Mouse (Mus musculus) megakaryocyte, embryonic 14.5 days (primary cell): ENCODE measurements at regions not wholly inside any gene's neighbourhood (a gene's known extent, or its start where the extent isn't known, plus 50 kb on each side); places are given as distances from the start of the nearest gene placed in this dataset.

ENCODE experiments used
- H3K27me3 ChIP-seq: replicated peaks from 2 replicates; pipeline ENCODE3; 2012; ENCODE audit warnings: inconsistent platforms
- H3K36me3 ChIP-seq: replicated peaks from 2 replicates; pipeline ENCODE3; 2012; ENCODE audit warnings: low read length, inconsistent platforms, mixed read lengths
- H3K4me1 ChIP-seq: 2 replicates; pipeline ENCODE4 v1.6.1; 2012; ENCODE audit warnings: inconsistent platforms
- H3K4me3 ChIP-seq: replicated peaks from 2 replicates; pipeline ENCODE3; 2012; ENCODE audit warnings: moderate library complexity, mild to moderate bottlenecking, inconsistent platforms
- H3K9me3 ChIP-seq: 2 replicates; pipeline ENCODE4 v1.6.1; 2012; ENCODE audit warnings: inconsistent platforms
- FLI1 ChIP-seq: IDR thresholded peaks from 2 replicates; pipeline ENCODE4 v1.6.1; 2012; ENCODE audit warnings: low read length, inconsistent platforms, mixed read lengths
- GATA1 ChIP-seq: IDR thresholded peaks from 3 replicates; pipeline ENCODE4 v1.6.1; 2012; ENCODE audit warnings: mixed read lengths, low read length, inconsistent platforms, borderline replicate concordance

DNA sequence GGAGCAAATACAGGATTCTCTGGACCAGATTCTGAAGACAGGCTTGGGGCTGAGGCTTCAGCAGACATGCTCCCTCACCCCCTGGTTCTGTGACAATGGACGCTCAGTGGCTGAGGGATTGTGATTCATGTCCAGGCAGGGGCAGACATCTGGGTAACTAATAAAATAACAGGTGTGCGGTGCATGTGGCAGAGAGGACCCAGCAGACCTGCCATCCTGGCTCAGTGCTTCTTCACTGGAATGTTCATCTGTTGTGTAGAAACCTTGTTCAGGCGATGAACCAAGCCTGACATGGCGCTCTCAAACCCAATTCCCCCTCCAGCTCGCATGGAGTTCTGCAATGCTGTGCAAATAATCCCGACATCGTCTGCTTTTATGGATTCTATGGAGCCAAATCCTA is 183.0 kb downstream of the Ackr3 start:
- Histone ChIP-seq H3K4me3 (no peak overlapping the region), H3K36me3 (no peaks in the 10 kb centered on the region), H3K27me3 (no peaks in the 10 kb centered on the region), H3K9me3 (peaks cover 16% of the 10 kb centered on the region), H3K4me1 (no peaks in the 10 kb centered on the region)
- no peak for TF ChIP-seq FLI1
- no peak for TF ChIP-seq GATA1

DNA sequence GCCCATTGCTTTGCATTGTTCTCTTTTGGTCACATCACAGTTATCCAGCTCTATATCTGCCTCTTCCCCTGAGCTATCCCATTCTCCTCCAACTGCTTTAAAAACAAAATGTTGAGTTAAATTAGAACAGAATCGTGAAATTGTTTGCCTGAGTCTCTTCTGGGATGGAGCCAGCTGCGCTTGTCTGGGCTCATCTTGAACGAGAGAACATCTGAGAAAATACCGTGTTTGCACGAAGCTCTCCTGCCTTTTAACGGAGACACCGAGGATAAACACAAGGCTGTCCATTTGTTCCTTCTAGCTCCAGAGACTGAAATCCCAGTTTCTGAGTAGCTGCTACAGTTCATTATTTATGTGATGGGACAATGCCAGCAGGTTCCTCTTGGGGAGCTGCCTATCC is 186.6 kb downstream of the Ackr3 start:
- H3K36me3 ChIP-seq, result no peaks in the 10 kb centered on the region
- H3K9me3 ChIP-seq, result no peaks in the 10 kb centered on the region
- H3K4me1 ChIP-seq, result no peaks in the 10 kb centered on the region
- H3K27me3 ChIP-seq, result no peaks in the 10 kb centered on the region
- TF ChIP-seq GATA1 (no peak), FLI1 (no peak)
- no peak overlapping the region for H3K4me3 ChIP-seq

DNA sequence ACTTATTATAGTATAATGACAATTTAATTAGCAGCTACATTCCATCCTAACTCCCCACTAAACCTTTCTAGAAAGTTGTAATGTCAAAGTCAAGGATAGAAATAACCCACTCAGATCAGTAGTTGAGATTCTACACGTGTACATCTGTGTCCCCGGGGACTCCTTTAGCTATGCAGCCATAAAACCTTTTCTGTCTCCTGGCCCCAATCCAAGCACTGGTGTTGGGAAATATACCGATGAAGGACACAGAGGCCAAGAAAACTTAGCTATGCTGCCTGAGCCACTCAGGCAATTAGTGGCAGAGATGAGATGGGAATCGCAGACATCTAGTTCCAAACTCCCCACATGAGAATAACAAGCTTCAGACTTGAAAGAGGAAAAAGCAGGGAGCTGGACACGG is 190.1 kb downstream of the Ackr3 start:
- no peaks in the 10 kb centered on the region for H3K36me3 ChIP-seq
- H3K4me3 ChIP-seq, result no peak overlapping the region
- H3K4me1 ChIP-seq, result no peaks in the 10 kb centered on the region
- TF ChIP-seq FLI1, result no peak
- TF ChIP-seq GATA1, result no peak
- H3K9me3 ChIP-seq, result no peaks in the 10 kb centered on the region
- H3K27me3 ChIP-seq, result no peaks in the 10 kb centered on the region

DNA sequence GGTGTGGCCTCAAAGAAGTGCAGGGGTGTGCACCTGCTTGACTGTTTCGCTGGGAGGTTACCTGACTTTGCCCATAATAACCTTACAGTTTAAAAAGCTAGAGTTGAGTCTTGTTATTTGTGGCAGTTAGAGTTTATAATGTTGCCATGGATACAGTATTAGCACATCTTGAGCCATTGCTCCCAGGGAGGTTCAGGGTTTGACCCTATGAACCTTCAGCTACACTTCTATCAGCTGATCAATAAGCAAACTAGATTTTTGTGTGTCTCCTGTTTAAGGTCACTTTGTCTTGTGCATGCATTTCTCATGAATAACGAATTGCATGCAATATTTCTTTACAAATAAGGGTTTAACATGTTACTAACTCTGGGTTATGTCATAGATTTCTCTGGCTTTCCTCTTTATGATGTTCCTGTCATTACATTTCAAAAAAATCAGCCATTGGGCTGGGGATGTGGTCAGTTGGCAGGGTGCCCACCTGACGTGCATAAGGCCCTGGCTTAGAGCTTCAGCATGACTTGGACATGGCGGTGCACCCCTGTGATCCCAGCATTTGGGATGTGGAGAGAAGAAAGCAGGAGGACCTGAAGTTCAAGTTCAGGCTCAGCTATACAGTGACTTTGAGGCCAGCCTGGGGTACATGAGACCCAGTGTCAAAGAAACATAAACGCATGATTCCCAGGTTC is 191.7 kb downstream of the Ackr3 start:
- TF ChIP-seq FLI1 (no peak), GATA1 (no peak)
- no peaks in the 10 kb centered on the region for H3K27me3 ChIP-seq
- no peak overlapping the region for H3K4me3 ChIP-seq
- no peaks in the 10 kb centered on the region for H3K9me3 ChIP-seq
- H3K4me1 ChIP-seq, result no peaks in the 10 kb centered on the region
- no peaks in the 10 kb centered on the region for H3K36me3 ChIP-seq

DNA sequence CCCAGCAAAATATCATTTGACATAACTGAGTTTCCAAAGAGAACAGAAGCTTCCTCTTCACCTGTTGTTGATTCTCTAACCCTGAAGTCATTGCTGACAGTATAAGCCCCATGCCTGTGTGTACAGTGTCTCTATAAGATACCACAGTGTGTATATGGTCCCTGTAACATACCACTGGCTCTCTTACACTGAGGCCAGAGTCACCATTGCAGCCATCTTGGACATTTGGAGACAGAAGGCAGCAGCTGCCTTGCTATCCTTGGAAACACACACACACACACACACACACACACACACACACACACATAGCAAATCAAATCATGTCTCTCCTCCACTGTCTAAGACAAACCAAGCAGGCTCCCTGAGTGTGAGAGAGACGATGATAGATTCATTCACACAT is 192.9 kb downstream of the Ackr3 start:
- TF ChIP-seq GATA1 (no peak), FLI1 (no peak)
- H3K4me3 ChIP-seq, result no peak overlapping the region
- no peaks in the 10 kb centered on the region for H3K36me3 ChIP-seq
- H3K27me3 ChIP-seq, result no peaks in the 10 kb centered on the region
- H3K4me1 ChIP-seq, result no peaks in the 10 kb centered on the region
- H3K9me3 ChIP-seq, result peaks cover 3% of the 10 kb centered on the region; the same call in 1 of the 2 replicates

DNA sequence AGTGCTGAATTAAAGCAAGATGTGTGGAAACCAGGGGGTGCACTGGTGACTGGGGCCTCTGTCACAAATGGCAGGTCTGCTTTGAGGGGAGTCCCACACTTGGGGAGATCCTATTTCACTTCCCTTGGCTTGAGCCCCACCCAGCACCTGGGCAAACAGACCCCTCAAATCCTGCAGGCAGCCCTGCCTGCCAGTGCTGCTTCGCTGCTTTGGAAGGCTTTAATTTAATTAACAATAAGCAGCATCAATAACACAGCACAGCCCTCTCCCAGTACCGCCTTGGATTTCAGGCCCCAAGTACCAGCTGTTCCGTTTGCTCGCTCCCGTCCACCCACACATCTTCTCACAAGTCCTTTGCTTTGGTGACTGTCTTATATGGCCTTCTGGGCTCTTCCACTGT is 193.6 kb downstream of the Ackr3 start:
- peaks cover 3% of the 10 kb centered on the region; the same call in 1 of the 2 replicates for H3K9me3 ChIP-seq
- TF ChIP-seq FLI1 (no peak), GATA1 (no peak)

DNA sequence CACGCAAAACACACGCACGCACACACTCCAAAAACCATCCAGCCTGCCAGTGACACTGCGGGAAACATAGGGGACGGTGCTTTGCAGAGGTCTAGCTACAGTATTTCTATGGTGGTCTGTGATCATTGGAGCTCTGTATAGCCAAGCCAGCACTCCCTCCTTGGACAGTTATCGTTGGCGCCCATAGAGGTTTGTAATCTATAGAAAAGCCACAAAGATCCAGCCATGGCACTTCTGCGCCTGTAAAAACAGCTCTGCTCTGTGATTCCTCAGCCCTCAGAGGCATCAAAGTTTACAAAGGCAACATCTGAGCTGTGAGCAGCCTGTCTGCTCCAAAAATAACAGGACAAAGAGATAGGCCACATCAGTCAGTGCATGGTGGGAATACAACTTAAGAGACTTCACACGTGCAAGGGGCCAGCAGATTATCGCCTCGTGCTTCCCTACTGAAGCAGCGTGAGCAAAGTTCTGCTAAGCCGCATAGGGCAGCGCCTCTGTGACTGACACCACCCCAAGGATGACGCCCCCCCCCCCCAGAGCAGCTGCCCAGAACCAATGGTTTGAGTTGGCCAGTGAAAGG is 194.7 kb downstream of the Ackr3 start:
- H3K9me3 ChIP-seq, result peaks cover 3% of the 10 kb centered on the region; the same call in 1 of the 2 replicates
- TF ChIP-seq GATA1, result no peak
- no peak for TF ChIP-seq FLI1
- no peak overlapping the region for H3K4me3 ChIP-seq
- no peaks in the 10 kb centered on the region for H3K27me3 ChIP-seq
- H3K36me3 ChIP-seq, result no peaks in the 10 kb centered on the region
- no peaks in the 10 kb centered on the region for H3K4me1 ChIP-seq

More for the DNA sequence above, 193.6 kb downstream of the Ackr3 start:
- H3K4me3 ChIP-seq, result no peak overlapping the region
- no peaks in the 10 kb centered on the region for H3K36me3 ChIP-seq
- no peaks in the 10 kb centered on the region for H3K4me1 ChIP-seq
- no peaks in the 10 kb centered on the region for H3K27me3 ChIP-seq

DNA sequence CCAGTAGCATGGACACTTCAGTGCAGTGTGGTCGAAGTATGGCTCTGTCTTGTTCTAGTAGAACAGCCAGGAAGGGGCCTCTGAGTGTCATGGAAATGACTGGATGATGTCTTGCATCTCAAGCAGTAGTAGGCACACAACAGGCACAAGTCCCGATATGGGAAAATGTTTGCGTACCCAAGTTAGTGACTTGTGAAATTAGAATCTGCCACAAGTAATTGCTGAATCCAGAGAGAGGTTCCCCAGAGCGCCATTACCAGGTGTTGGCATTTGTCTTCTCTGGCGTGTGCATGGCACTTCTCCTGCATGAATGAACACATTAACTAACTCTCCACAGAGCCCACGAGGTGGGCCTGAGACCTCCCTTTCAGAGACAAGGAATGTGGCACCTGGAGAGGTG is 199.3 kb downstream of the Ackr3 start:
- Histone ChIP-seq H3K27me3 (no peaks in the 10 kb centered on the region), H3K36me3 (no peaks in the 10 kb centered on the region), H3K4me1 (no peaks in the 10 kb centered on the region), H3K9me3 (peaks cover 3% of the 10 kb centered on the region; the same call in 1 of the 2 replicates), H3K4me3 (no peak overlapping the region)
- TF ChIP-seq GATA1, result no peak
- no peak for TF ChIP-seq FLI1

DNA sequence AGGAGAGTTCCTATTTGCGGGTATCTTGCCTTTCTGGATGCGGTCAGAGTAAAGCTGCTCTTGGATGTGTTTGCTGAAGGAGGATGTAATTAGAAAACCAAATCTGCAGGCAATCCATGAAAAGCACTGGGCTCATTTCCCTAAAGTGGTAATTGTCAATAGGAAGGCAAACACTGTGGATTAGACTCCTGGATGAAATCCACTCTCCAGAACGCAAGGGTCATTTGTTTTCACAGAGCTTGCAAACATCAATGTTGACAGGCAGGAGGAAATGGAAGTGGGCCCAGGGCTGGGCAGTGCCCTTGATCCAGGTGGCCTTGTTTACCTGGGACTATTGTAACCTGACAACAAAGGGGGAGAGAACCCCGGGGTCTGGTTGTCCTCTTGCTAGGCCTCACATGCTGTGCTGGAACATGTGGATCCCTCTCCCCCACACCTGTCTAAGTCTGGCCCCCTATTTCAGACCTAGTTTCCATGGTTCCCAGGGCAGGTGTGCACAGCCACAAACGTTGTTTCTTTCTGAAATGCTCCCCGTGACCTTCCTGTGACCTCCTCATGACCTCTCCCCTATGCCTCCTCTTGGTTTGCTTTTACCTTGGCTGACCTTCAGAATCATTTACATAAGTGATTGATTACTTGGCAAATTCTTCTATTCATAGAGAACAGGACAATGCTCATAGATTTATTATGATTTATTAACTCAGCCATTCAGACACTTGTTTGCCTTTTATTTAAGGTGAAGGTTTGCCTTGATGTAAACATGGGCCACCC is 197.9 kb upstream of the Cops8 start:
- H3K9me3 ChIP-seq, result peaks cover 3% of the 10 kb centered on the region; the same call in 1 of the 2 replicates
- H3K36me3 ChIP-seq, result no peaks in the 10 kb centered on the region
- no peak overlapping the region for H3K4me3 ChIP-seq
- H3K27me3 ChIP-seq, result no peaks in the 10 kb centered on the region
- H3K4me1 ChIP-seq, result no peaks in the 10 kb centered on the region
- TF ChIP-seq GATA1 (no peak), FLI1 (no peak)

DNA sequence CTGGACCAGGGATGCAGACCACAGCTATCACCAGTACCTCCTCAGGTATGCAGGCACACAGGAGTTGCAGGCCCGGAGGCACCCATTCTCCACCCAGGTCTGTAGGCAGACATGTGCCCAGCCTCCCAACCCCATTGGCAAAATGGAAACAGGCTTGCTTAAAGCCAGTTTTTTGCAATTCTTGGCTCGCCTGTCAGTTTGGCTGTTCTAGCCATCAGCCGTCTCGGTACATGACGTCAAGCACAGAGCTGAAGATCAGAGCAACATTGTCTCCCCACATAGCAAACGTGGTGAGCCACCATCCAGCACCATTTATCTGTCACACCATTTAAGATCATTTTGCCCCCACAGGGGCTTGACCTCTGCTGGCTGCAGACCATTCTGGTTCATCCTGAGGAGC is 196.1 kb upstream of the Cops8 start:
- H3K9me3 ChIP-seq, result peaks cover 8% of the 10 kb centered on the region; the same call in 1 of the 2 replicates
- H3K36me3 ChIP-seq, result no peaks in the 10 kb centered on the region
- H3K4me3 ChIP-seq, result no peak overlapping the region
- no peaks in the 10 kb centered on the region for H3K4me1 ChIP-seq
- TF ChIP-seq GATA1, result no peak
- no peak for TF ChIP-seq FLI1
- H3K27me3 ChIP-seq, result no peaks in the 10 kb centered on the region
